Mouse (Mus musculus): ENCODE data around the gene Cpb2. TPM values are rescaled to one million over a fixed set of nuclear protein-coding genes. Genes with fewer than 3 reads are reported as not detected.

Cpb2 gene
- not detected for total RNA-seq (2022)

- no peak for DNase-seq
These were observed at the start of gene Cpb2 for GRCm38 (mm10) chr14:75242087-75242486. Gene Cpb2 (plus strand): TSS chr14:75242287.

- no peak for DNase-seq
These were observed 49.7 kb upstream of the Cpb2 start for GRCm38 (mm10) chr14:75192427-75192826.

GRCm38 (mm10) chr14:75192858-75193257 lies 49.2 kb upstream of the Cpb2 start:
- no peak for DNase-seq

GRCm38 (mm10) chr14:75195530-75195929 lies 46.6 kb upstream of the Cpb2 start:
- no peak for DNase-seq

GRCm38 (mm10) chr14:75197027-75197426 lies 45.1 kb upstream of the Cpb2 start:
- DNase-seq = no peak

GRCm38 (mm10) chr14:75197660-75198059 lies 44.4 kb upstream of the Cpb2 start:
- DNase-seq = no peak

GRCm38 (mm10) chr14:75205363-75206051 lies 36.6 kb upstream of the Cpb2 start:
- DNase-seq = no peak

- DNase-seq = no peak
These were observed 35.8 kb upstream of the Cpb2 start for GRCm38 (mm10) chr14:75206307-75206706.

GRCm38 (mm10) chr14:75208572-75209151 lies 33.4 kb upstream of the Cpb2 start:
- no peak for DNase-seq

- no peak for DNase-seq
These were observed 28.3 kb upstream of the Cpb2 start for GRCm38 (mm10) chr14:75213752-75214151.

GRCm38 (mm10) chr14:75218843-75219242 lies 23.2 kb upstream of the Cpb2 start:
- DNase-seq = no peak

- DNase-seq = no peak
These were observed 22.7 kb upstream of the Cpb2 start for GRCm38 (mm10) chr14:75219250-75219913.

GRCm38 (mm10) chr14:75222386-75222785 lies 19.7 kb upstream of the Cpb2 start:
- DNase-seq = no peak

GRCm38 (mm10) chr14:75227453-75228084 lies 14.5 kb upstream of the Cpb2 start:
- no peak for DNase-seq

- no peak for DNase-seq
These were observed 12.3 kb upstream of the Cpb2 start for GRCm38 (mm10) chr14:75229834-75230233.

GRCm38 (mm10) chr14:75233070-75233469 lies 9.0 kb upstream of the Cpb2 start:
- DNase-seq = no peak

- DNase-seq = no peak
These were observed 6.5 kb upstream of the Cpb2 start for GRCm38 (mm10) chr14:75235552-75235951.

GRCm38 (mm10) chr14:75235955-75236635 lies 6.0 kb upstream of the Cpb2 start:
- DNase-seq = no peak

GRCm38 (mm10) chr14:75236636-75237003 lies 5.5 kb upstream of the Cpb2 start:
- DNase-seq = no peak

GRCm38 (mm10) chr14:75237096-75237495 lies 5.0 kb upstream of the Cpb2 start:
- no peak for DNase-seq

GRCm38 (mm10) chr14:75238054-75238692 lies 3.9 kb upstream of the Cpb2 start:
- DNase-seq = no peak
